Mouse (Mus musculus): ENCODE data around the gene Tma7.

The Tma7 gene

DNA sequence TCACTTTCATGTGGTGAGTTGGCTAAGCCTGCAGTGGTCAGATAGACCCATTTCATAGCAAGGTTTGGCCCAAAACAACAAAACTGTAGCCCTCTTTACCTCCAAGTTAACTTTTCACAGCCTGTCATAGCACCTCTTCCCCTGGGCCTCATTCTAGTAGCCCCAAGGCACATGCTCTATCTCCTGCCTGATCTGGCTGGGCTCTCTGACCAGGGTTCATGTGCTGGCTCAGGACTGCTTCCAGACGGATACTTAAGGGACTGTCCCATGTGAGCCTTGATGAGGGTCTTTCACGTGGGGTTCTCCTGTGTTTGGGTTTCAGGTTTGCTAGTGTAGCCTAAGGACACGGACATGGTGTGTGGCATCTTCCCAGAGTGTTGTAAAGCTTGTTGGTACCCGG is 42.7 kb downstream of the Tma7 start:
- DNase-seq = no peak

DNA sequence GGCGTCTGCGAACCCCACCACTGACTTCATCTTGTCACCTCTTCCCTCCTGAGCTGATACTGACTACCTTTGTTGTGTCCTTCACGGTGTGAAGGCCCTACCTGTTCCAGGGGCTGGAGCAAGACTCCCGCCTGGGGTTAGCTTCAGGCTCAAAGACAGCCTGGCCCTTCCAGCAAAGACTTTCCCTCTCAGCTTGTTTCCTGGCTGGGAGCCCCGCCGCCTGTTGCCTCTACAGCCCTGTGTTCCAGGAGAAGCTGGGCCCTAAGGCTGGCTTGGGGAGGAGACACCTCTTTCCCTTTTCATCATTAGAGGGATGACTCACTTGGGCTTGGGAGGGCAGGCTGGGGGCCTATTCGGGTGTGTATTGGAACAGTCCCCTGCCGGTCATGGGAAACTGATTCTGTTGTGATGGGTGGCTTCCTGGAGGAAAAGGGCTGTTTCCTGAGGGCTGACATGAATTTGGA is 43.5 kb downstream of the Tma7 start:
- DNase-seq = peak; percentile 32

DNA sequence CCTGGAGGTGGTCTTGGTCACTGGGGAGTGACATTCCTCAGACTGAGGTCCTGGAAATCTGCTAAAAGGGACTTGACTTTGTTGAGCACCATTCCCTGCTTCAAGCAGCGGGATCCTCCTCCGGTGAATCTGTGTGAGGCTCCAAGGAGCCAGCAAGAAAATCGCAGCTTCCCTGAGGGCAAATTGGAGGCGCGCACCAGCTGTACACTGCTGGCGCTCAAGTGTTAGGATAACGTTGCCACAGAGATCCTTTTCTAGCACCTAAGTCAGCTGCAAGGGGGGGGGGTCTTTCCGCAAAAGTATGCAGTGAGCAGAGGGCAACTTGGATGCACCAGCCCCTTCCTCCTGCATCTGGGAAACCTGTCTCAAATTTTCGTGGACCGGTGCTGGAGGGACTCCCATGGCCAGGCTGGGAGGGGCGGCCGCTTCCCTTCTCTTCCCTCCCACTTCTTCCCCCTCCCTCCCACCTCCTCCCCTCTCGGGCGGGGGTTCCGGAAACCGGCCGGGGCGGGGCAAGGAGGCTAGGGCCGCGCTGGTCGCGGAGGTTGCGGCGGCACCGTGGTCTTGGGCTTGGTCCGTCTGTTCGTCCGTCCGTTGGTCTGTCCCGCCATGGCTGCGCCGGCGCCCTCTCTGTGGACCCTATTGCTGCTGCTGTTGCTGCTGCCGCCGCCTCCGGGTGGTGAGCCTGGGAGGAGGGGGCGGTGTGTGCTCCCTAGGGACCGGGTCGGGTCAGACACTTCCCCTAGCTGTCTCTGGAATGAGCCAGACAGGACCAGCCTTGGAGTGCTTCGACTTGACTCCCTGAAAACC is 44.1 kb downstream of the Tma7 start, which contains the start of gene Shisa5:
Gene Shisa5 (plus strand): TSS at position 480 of the 810 bp plus-strand sequence.
- peak; percentile 88 for DNase-seq

DNA sequence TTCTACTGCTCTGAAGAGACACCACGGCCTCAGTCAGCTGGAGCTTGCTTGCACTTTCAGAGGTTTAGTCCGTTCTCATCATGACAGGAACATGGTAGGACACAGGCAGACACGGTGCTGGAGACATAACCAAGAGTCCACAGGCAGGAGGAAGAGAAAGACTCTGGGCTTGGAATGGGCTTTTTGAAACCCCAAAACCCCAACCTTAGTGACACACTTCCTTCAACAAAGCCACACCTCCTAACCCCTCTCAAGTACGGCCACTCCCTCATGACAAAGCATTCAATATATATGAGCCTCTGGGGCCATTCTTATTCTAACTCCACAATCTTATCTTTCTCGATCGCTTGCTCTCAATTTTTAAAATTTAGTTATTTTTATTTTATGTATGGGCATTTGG is 50.0 kb downstream of the Tma7 start:
- no peak for DNase-seq

DNA sequence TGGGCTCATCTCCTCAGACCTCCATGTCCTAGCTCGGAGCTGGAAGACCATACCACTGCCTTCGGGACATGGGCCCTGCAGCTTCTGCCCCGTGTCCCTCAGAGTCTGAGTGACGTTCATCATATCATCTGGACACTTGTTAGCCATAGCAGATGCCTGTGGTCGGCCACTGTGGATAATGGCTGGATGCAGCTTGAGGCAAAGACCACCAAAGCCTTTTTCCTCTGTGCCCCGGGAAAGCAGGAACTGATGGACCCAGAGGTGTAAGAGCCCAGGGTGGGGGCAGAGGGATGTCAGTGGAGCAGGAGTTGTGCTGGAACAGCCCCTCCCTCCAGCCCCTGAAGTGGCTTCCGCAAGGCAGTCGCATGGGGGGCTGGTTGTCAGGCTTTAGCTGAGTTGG is 50.7 kb downstream of the Tma7 start:
- DNase-seq = no peak

DNA sequence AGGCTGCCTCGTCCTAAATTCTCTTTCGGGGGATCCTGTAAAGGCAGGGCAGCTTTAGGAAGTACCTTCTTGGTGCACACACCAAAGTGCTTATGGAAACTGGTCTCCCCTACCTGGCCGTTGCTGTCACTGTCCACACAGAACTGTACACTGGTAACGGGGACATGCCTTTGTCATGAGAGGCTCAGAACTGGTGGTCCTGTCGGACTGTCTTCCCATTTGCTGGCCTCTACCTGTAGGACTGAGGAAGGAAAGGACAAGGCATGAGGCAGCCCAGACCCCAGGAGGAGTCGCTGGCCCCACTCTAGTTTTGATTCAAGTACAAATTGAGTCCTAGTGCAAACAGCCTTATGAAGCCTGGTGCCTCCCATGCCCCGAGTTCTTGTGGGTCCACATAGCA is 51.4 kb downstream of the Tma7 start:
- no peak for DNase-seq

DNA sequence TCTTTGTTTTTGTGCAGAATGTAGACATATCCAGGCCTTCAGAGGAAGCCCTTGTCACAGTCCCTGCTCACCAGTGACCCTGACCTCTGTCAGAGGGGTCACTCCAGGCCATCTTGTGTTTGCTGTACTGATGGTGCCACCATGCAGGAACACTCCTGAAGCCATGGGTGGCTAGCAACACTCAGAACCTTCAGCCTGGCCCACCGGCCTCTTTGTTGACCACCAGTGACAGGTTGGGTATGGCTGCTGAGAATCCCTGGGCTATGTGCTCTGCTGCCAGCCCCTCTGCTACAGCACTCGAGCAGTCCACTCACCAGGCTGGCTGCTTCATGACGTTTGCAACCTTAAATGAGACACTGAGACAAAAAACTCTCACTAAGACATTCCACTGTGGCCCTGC is 52.1 kb downstream of the Tma7 start:
- DNase-seq = no peak

DNA sequence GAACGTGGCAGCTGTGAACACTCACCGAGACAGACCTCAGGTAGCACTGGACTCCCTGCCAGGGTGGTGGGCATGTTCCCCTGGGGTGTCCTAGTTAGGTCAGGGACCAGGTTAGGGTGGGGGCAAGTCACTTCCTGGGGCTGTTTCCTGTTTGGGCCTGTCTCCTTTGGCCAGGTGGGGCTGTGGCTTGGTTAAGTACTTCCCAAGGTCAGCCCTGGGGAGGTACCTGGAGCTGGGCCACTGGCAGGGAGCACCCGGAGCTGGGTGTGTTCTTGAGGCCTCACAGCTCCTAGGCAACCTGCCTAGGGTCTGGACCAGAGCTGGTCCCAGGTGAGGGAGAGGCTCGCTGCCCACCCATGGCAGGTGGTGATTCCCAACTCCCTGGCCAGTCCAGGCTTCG is 53.5 kb downstream of the Tma7 start:
- no peak for DNase-seq

DNA sequence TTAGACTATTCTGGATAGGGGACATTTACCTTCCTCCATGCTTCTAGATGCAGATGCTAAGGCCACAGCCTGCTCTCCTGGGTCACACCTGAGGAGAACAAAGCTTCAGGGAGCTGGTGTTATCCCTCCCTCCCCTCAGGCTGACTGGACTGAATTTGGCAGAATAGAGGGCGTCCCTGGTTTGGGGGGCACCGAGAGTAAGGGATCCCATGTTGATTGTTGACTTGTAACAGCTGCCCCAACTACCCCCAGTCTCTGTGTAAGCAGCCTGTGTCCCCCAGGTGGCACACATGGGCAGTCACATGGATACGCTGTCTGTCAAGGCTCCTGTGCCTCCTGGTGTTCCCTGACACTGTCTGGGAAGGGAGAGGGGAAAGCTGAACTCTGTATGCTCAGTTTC is 54.0 kb downstream of the Tma7 start:
- DNase-seq = no peak

DNA sequence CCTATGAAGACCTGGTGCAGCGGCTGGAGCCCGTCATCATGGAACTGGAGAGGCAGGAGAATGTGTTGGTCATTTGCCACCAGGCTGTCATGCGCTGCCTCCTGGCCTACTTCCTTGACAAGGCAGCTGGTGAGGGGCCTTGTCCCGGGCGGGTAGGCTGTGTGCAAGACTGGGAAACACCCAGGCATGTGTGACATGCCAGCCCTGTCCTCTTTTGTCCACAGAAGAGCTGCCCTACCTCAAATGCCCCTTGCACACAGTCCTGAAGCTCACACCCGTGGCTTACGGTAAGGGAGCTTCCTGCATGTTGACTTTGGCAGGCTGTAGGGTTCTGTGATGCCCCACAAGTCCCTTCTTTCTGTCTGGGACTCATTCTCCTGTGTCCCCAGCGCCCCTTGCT is 54.9 kb downstream of the Tma7 start:
- DNase-seq = no peak

All from embryo, embryonic 11 days (tissue).